Mouse (Mus musculus) CD4-positive, CD25-positive, alpha-beta regulatory T cell, adult 2 months (primary cell): ENCODE measurements around the gene C330007P06Rik.

ENCODE experiments used
- DNase-seq: peaks from one replicate; pipeline ENCODE4 v3.0.0-alpha.2; 2012; ENCODE audit warnings: low read depth, low spot score

The C330007P06Rik gene

GRCm38 (mm10) chrX:36873765-36874164 lies at the start of gene C330007P06Rik, which contains the start of gene Ube2a:
Gene C330007P06Rik (minus strand): TSS chrX:36874111.
Gene Ube2a (plus strand): TSS chrX:36873900.
- no peak for DNase-seq

- DNase-seq: no peak
Observed at GRCm38 (mm10) chrX:36921346-36921745, 47.4 kb upstream of the C330007P06Rik start.

GRCm38 (mm10) chrX:36917749-36918148 lies 43.8 kb upstream of the C330007P06Rik start:
- DNase-seq: no peak

GRCm38 (mm10) chrX:36911343-36911742 lies 37.4 kb upstream of the C330007P06Rik start:
- peak; percentile 75 for DNase-seq

- peak; percentile 22 for DNase-seq
Observed at GRCm38 (mm10) chrX:36906539-36906938, 32.6 kb upstream of the C330007P06Rik start.

- peak; percentile 95 for DNase-seq
Observed at GRCm38 (mm10) chrX:36903115-36903768, 29.3 kb upstream of the C330007P06Rik start.

GRCm38 (mm10) chrX:36902321-36903114 lies 28.6 kb upstream of the C330007P06Rik start, which contains the start of gene Nkrf:
Gene Nkrf (minus strand): TSS chrX:36902899.
- DNase-seq: peak; percentile 72

GRCm38 (mm10) chrX:36901655-36902054 lies 27.7 kb upstream of the C330007P06Rik start:
- no peak for DNase-seq

- DNase-seq: peak; percentile 74
Observed at GRCm38 (mm10) chrX:36898931-36899330, 25.0 kb upstream of the C330007P06Rik start.

GRCm38 (mm10) chrX:36884719-36885118 lies 10.8 kb upstream of the C330007P06Rik start:
- DNase-seq: peak; percentile 44

GRCm38 (mm10) chrX:36874704-36875128 lies 805 bp upstream of the C330007P06Rik start:
- peak; percentile 29 for DNase-seq

- DNase-seq: peak; percentile 91
Observed at GRCm38 (mm10) chrX:36874178-36874696, 326 bp upstream of the C330007P06Rik start.

- DNase-seq: no peak
Observed at GRCm38 (mm10) chrX:36870372-36870771, 3.5 kb downstream of the C330007P06Rik start.

- DNase-seq: no peak
Observed at GRCm38 (mm10) chrX:36864609-36865328, 9.1 kb downstream of the C330007P06Rik start.

GRCm38 (mm10) chrX:36863766-36864608 lies 9.9 kb downstream of the C330007P06Rik start:
- peak; percentile 87 for DNase-seq

- no peak for DNase-seq
Observed at GRCm38 (mm10) chrX:36852631-36853030, 21.3 kb downstream of the C330007P06Rik start.

GRCm38 (mm10) chrX:36847152-36847551 lies 26.8 kb downstream of the C330007P06Rik start:
- DNase-seq: no peak

GRCm38 (mm10) chrX:36843346-36843990 lies 30.4 kb downstream of the C330007P06Rik start:
- DNase-seq: no peak

- DNase-seq: no peak
Observed at GRCm38 (mm10) chrX:36841698-36842097, 32.2 kb downstream of the C330007P06Rik start.

GRCm38 (mm10) chrX:36839391-36839790 lies 34.5 kb downstream of the C330007P06Rik start:
- no peak for DNase-seq
